Mouse (Mus musculus): ENCODE data around the gene Ttc32. TPM values are rescaled to one million over a fixed set of nuclear protein-coding genes. Genes with fewer than 3 reads are reported as not detected.

Gene Ttc32
- polyA plus RNA-seq, 1 experiment: 9.2 TPM

GRCm38 (mm10) chr12:9044666-9045065, 14.9 kb downstream of the Ttc32 start:
- no peak for DNase-seq (ENCODE audit: low spot score)

DNA sequence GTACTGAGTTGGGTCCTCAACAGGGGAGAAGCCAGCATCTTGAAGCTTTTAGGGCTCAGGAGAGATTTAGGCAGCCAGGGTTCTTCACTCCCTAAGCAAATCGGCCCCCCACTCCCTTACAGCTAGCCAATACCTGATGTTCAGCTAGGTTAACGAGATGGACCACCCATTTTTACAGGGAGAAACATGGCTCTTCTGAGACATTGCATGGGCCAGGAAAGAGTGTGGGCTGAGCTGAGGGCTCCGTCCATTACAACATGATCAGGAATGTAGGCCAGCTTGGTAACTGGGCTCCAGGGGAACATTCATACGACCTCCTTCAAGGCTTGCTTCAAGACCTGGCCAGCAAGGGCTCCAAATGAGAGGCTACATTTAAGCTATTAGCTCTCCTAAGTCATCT, 16.9 kb downstream of the Ttc32 start:
- no peak for DNase-seq (ENCODE audit: low spot score)

- DNase-seq (ENCODE audit: low spot score): no peak
Observed at GRCm38 (mm10) chr12:9048090-9048489, 18.3 kb downstream of the Ttc32 start.

DNA sequence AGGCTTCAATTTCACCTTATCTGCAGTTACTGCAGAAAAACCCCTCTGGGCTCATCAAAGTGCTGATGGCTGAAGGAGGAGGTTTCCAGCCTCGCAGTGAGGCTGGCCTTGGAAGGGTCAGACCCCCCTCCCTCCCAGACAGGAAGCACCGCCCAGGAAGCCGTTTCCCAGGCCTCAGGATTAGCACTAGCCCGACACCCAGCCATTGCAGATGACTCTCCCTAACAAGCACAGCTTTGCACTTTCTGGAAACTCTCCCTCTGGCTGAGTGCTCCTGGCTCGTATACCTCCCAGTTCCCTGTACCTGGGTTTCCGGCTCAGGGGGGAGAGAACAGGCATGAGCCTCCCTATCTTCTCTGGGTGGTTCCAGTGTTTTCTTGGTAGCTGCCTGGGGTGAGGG, 21.0 kb downstream of the Ttc32 start:
- DNase-seq (ENCODE audit: low spot score): no peak

- DNase-seq (ENCODE audit: low spot score): peak; percentile 54
Observed at GRCm38 (mm10) chr12:9052075-9052829, 22.5 kb downstream of the Ttc32 start.

GRCm38 (mm10) chr12:9053345-9053744, 23.5 kb downstream of the Ttc32 start:
- DNase-seq (ENCODE audit: low spot score): no peak

DNA sequence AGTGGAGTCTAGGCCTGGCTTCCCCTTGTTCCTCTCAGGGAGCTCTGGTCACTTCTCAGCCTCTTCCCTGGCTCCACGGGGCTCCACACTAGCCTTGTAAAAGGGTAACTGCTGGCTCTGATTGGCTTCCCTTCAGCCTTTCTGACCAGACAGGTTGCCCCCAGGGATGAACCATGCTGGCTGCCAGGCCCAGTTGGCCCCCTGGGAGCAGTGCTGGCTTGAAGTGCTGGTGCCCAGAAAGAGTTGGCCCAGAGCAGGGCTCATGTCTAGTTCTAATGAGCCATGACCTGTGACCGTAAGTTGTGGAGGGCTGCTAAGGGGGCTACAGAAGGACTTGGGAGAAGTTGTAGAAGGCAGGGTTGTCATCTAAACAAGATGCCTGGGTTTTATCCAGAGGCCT, 24.2 kb downstream of the Ttc32 start:
- DNase-seq (ENCODE audit: low spot score): no peak

DNA sequence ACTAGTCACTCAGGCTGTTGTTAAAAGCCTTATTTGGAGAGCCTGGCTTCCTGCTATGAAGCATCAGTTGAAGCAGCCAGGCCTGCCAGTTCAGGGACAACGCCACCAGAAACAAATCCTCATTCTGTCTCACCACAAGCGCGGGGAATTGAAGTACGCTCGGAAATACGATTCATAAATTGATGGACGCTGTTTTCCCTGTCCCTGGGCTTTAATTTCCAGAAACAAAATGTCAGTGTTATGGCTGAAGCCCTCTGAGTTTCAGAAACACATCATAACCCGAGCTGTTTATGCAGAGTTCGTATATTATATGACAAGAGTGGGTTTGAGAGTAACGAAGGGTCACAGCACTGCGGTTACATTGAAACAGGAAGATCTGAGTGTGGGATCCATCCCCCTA, 25.5 kb downstream of the Ttc32 start:
- no peak for DNase-seq (ENCODE audit: low spot score)

DNA sequence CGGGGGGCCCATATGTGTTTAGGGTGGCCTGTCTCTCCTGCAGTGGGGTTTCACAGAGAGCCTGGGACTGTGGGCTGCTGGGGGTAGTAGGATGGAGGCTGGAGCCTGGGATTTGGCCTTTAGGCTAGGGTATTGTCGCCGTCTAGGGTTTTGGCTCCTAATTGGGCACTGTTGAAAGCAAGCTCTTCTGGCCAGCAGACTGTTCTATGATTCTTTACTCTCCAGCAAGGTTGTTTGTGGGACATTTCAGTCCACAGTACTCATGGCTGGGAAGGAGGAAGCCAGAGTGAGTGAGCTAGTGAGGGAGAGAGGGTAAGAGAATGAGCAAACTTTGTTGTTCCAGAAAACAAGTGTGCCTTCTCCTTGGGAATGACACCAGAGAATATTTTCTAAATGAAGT, 29.7 kb downstream of the Ttc32 start:
- DNase-seq (ENCODE audit: low spot score): no peak

DNA sequence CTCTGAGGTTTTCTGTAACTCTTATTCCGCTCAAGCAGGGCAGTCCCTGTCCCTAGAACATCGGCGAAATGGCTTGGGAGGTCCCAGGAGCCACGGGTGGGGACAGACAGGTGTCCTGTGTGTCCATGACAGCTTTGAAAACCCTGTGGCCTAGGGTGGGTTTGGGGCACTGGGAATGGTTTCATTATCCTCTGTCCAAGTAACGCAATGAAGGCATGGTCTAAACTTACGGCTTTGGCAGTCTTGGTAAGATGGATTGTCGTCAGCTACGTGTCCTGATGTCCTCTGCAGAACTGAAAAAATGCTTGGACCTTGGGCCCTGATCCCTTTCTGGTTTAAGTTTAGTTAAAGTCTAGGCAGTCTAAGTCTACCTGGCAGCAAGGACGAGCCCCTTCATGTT, 30.2 kb downstream of the Ttc32 start:
- DNase-seq (ENCODE audit: low spot score): no peak

GRCm38 (mm10) chr12:9063611-9064010, 33.8 kb downstream of the Ttc32 start:
- no peak for DNase-seq (ENCODE audit: low spot score)

- DNase-seq (ENCODE audit: low spot score): no peak
Observed at GRCm38 (mm10) chr12:9071058-9071457, 41.3 kb downstream of the Ttc32 start.

GRCm38 (mm10) chr12:9071493-9071892, 41.7 kb downstream of the Ttc32 start:
- DNase-seq (ENCODE audit: low spot score): no peak

- no peak for DNase-seq (ENCODE audit: low spot score)
Observed at GRCm38 (mm10) chr12:9077554-9078125, 47.8 kb downstream of the Ttc32 start.

- DNase-seq (ENCODE audit: low spot score): no peak
Observed at GRCm38 (mm10) chr12:9090226-9090625, 60.4 kb downstream of the Ttc32 start.

Other genes starting within 250 kb of the Ttc32 start
- 786 and 857 TPM in 2 replicates for gene Laptm4a, start 108.3 kb upstream of the Ttc32 start, polyA plus RNA-seq (2012; rRNA removed)
- 0.01 TPM in 1 of 2 replicates, not detected in the other for gene Matn3, start 82.1 kb upstream of the Ttc32 start, polyA plus RNA-seq (2012; rRNA removed)
- 10.5 and 12.2 TPM in 2 replicates for gene Wdr35, start 56.1 kb upstream of the Ttc32 start, polyA plus RNA-seq (2012; rRNA removed)

All from urinary bladder, adult 2 months (tissue).